Mouse (Mus musculus): Measurements from ENCODE around the gene Trcg1.

- TF ChIP-seq POLR2A (IDR thresholded peaks at IDR 0.05; ENCODE audit: extremely low read depth, insufficient read depth, low read length): no peak
- TF ChIP-seq CTCF (IDR thresholded peaks at IDR 0.05; ENCODE audit: low read depth, low read length): no peak
These were observed 3.2 kb upstream of the Trcg1 start for GRCm38 (mm10) chr9:57233142-57233541.
